Mouse (Mus musculus) brown adipose tissue, adult 24 weeks (tissue): ENCODE data around the gene Vmac. TPM values are rescaled to one million over a fixed set of nuclear protein-coding genes. Genes with fewer than 3 reads are reported as not detected.
A peak's percentile ranks its signal among the peaks of the same experiment; 100 is the strongest.

ENCODE experiments used
- H3K27ac ChIP-seq: fragments of 200-500 bp; replicated peaks from 2 replicates; pipeline ENCODE4 v1.5.1; 2012; ENCODE audit warnings: low read depth, mild to moderate bottlenecking, low read length
- H3K4me1 ChIP-seq: fragments of 200-500 bp; 2 replicates; pipeline ENCODE4 v1.6.1; 2012; ENCODE audit warnings: low read length, mixed read lengths; ENCODE audit not compliant: control insufficient read depth, insufficient read depth, insufficient read length
- H3K4me3 ChIP-seq: fragments of 200-500 bp; 2 replicates; pipeline ENCODE4 v1.5.1; 2012; ENCODE audit warnings: low read depth, mild to moderate bottlenecking, low read length, moderate library complexity; ENCODE audit not compliant: insufficient read depth
- polyA plus RNA-seq: library from polyadenylated mRNA; stranded (reverse); fragments of >200 nt; gene quantifications from 2 replicates; pipeline ENCODE4 v1.2.4, GENCODE M21; 2012; ENCODE audit not compliant: missing spikeins, insufficient read depth, insufficient read length

The Vmac gene
- polyA plus RNA-seq, 1 experiment, result 13.8 TPM

- H3K27ac ChIP-seq, result no peak overlapping the region
- H3K4me3 ChIP-seq, result no peak overlapping the region
- H3K4me1 ChIP-seq, result no peaks in the 10 kb centered on the region
Observed at GRCm38 (mm10) chr17:56754271-56755185, 36.7 kb upstream of the Vmac start.

GRCm38 (mm10) chr17:56753452-56753851 is 35.6 kb upstream of the Vmac start:
- H3K4me3 ChIP-seq, result no peak overlapping the region
- H3K27ac ChIP-seq, result no peak overlapping the region
- no peaks in the 10 kb centered on the region for H3K4me1 ChIP-seq

GRCm38 (mm10) chr17:56751404-56752072 is 33.7 kb upstream of the Vmac start:
- H3K27ac ChIP-seq, result no peak overlapping the region
- peak overlapping the region; percentile 23; the same call in 1 of the 2 replicates for H3K4me3 ChIP-seq
- H3K4me1 ChIP-seq, result no peaks in the 10 kb centered on the region

- Histone ChIP-seq H3K4me1 (no peaks in the 10 kb centered on the region), H3K4me3 (no peak overlapping the region), H3K27ac (no peak overlapping the region)
Observed at GRCm38 (mm10) chr17:56744173-56744572, 26.4 kb upstream of the Vmac start.

GRCm38 (mm10) chr17:56740788-56741160 is 23.0 kb upstream of the Vmac start:
- no peak overlapping the region for H3K27ac ChIP-seq
- no peak overlapping the region for H3K4me3 ChIP-seq
- no peaks in the 10 kb centered on the region for H3K4me1 ChIP-seq

GRCm38 (mm10) chr17:56740118-56740787 is 22.4 kb upstream of the Vmac start:
- Histone ChIP-seq H3K4me1 (no peaks in the 10 kb centered on the region), H3K27ac (no peak overlapping the region), H3K4me3 (no peak overlapping the region)

- no peak overlapping the region for H3K4me3 ChIP-seq
- H3K27ac ChIP-seq, result no peak overlapping the region
Observed at GRCm38 (mm10) chr17:56738221-56738620, 20.4 kb upstream of the Vmac start.

GRCm38 (mm10) chr17:56736534-56736933 is 18.7 kb upstream of the Vmac start:
- H3K4me1 ChIP-seq, result no peaks in the 10 kb centered on the region
- no peak overlapping the region for H3K27ac ChIP-seq
- H3K4me3 ChIP-seq, result no peak overlapping the region

More at GRCm38 (mm10) chr17:56738221-56738620, 20.4 kb upstream of the Vmac start:
- no peaks in the 10 kb centered on the region for H3K4me1 ChIP-seq

- Histone ChIP-seq H3K27ac (no peak overlapping the region), H3K4me1 (no peaks in the 10 kb centered on the region), H3K4me3 (no peak overlapping the region)
Observed at GRCm38 (mm10) chr17:56729656-56730055, 11.8 kb upstream of the Vmac start.

GRCm38 (mm10) chr17:56729151-56729550 is 11.3 kb upstream of the Vmac start:
- Histone ChIP-seq H3K4me1 (no peaks in the 10 kb centered on the region), H3K4me3 (no peak overlapping the region), H3K27ac (no peak overlapping the region)

GRCm38 (mm10) chr17:56728117-56728516 is 10.3 kb upstream of the Vmac start:
- Histone ChIP-seq H3K27ac (no peak overlapping the region), H3K4me1 (no peaks in the 10 kb centered on the region), H3K4me3 (no peak overlapping the region)

GRCm38 (mm10) chr17:56727659-56728058 is 9.8 kb upstream of the Vmac start:
- Histone ChIP-seq H3K4me1 (no peaks in the 10 kb centered on the region), H3K4me3 (no peak overlapping the region), H3K27ac (no peak overlapping the region)

GRCm38 (mm10) chr17:56727029-56727649 is 9.3 kb upstream of the Vmac start:
- Histone ChIP-seq H3K27ac (no peak overlapping the region), H3K4me3 (no peak overlapping the region), H3K4me1 (no peaks in the 10 kb centered on the region)

- Histone ChIP-seq H3K27ac (no peak overlapping the region), H3K4me3 (no peak overlapping the region), H3K4me1 (peaks cover 6% of the 10 kb centered on the region; the same call in 1 of the 2 replicates)
Observed at GRCm38 (mm10) chr17:56723419-56724161, 5.8 kb upstream of the Vmac start.
